Mouse (Mus musculus) kidney, embryonic 14.5 days (tissue): ENCODE measurements around the gene Jarid2. TPM values are rescaled to one million over a fixed set of nuclear protein-coding genes. Genes with fewer than 3 reads are reported as not detected.

Experiments used
- ATAC-seq: fragments of 200-750 bp; cut with Nextera tagmentation; 2 replicates; pipeline ENCODE4 v1.8.0; 2017; ENCODE audit warnings: moderate number of reproducible peaks, mild to moderate bottlenecking, moderate TSS enrichment, moderate library complexity; ENCODE audit not compliant: low FRiP score, low TSS enrichment
- H3K27ac ChIP-seq: fragments of 300-500 bp; sonication (generic); 2 replicates; pipeline ENCODE4 v1.5.1; 2014; ENCODE audit warnings: low read depth, mild to moderate bottlenecking, low read length, moderate library complexity, mixed read lengths
- H3K27me3 ChIP-seq: fragments of 300-500 bp; sonication (generic); 2 replicates; pipeline ENCODE4 v1.6.1; 2014; ENCODE audit warnings: mild to moderate bottlenecking, low read length; ENCODE audit not compliant: control insufficient read depth, insufficient read depth
- H3K36me3 ChIP-seq: fragments of 300-500 bp; sonication (generic); 2 replicates; pipeline ENCODE4 v1.6.1; 2014; ENCODE audit warnings: low read length, mixed read lengths; ENCODE audit not compliant: control insufficient read depth, insufficient read depth
- H3K4me1 ChIP-seq: fragments of 300-500 bp; sonication (generic); 2 replicates; pipeline ENCODE4 v1.6.1; 2014; ENCODE audit warnings: low read length, mixed read lengths; ENCODE audit not compliant: control insufficient read depth, insufficient read depth
- H3K4me2 ChIP-seq: fragments of 300-500 bp; sonication (generic); replicated peaks from 2 replicates; pipeline ENCODE4 v1.6.1; 2014; ENCODE audit warnings: low read depth, mild to moderate bottlenecking, low read length
- H3K4me3 ChIP-seq: fragments of 300-500 bp; sonication (generic); 2 replicates; pipeline ENCODE4 v1.5.1; 2014; ENCODE audit warnings: mild to moderate bottlenecking, low read length
- H3K9ac ChIP-seq: fragments of 300-500 bp; sonication (generic); 2 replicates; pipeline ENCODE4 v1.6.1; 2014; ENCODE audit warnings: low read depth, mild to moderate bottlenecking, low read length, moderate library complexity
- H3K9me3 ChIP-seq: fragments of 300-500 bp; sonication (generic); 2 replicates; pipeline ENCODE4 v1.6.1; 2016; ENCODE audit warnings: low read length; ENCODE audit not compliant: control insufficient read depth
- WGBS: fragments of 180-500 bp; shearing (Covaris S2); extraction: QIAGEN DNeasy Blood & Tissue Kit; methylation state at CpG from one replicate; pipeline ENCODE4 v1.1.7; 2014; 5-methylcytosine and 5-hydroxymethylcytosine counted together
- polyA plus RNA-seq: library from polyadenylated mRNA; unstranded; fragments of >200 nt; fragmentation: Nextera tagmentation; extraction: Ambion mirVana; gene quantifications from 2 replicates; pipeline ENCODE4 v1.2.1, GENCODE M21; 2014

Gene Jarid2
- polyA plus RNA-seq, 1 experiment from 2014 or later, result 28.1 TPM

- Histone ChIP-seq H3K4me3 (no peak overlapping the region), H3K4me2 (no peak overlapping the region), H3K4me1 (peaks cover 7% of the 10 kb centered on the region; the same call in 1 of the 2 replicates), H3K36me3 (peaks cover 58% of the 10 kb centered on the region), H3K9ac (no peak overlapping the region), H3K27ac (no peak overlapping the region), H3K9me3 (no peaks in the 10 kb centered on the region), H3K27me3 (no peaks in the 10 kb centered on the region)
- WGBS, result 82% methylated on average over 11 of the region's 11 CpGs
- ATAC-seq, result no peak
Measured at GRCm38 (mm10) chr13:44906141-44906540, 176.9 kb downstream of the Jarid2 start.

- H3K4me2 ChIP-seq, result no peak overlapping the region
- no peak overlapping the region for H3K9ac ChIP-seq
- H3K36me3 ChIP-seq, result peaks cover 59% of the 10 kb centered on the region
- H3K9me3 ChIP-seq, result no peaks in the 10 kb centered on the region
- ATAC-seq, result peak; percentile 84
- H3K4me3 ChIP-seq, result no peak overlapping the region
- 32% methylated on average over 6 of the region's 6 CpGs for WGBS
- H3K27ac ChIP-seq, result peak overlapping the region; percentile 49; the same call in 1 of the 2 replicates
- H3K27me3 ChIP-seq, result no peaks in the 10 kb centered on the region
- peaks cover 7% of the 10 kb centered on the region; the same call in 1 of the 2 replicates for H3K4me1 ChIP-seq
Measured at GRCm38 (mm10) chr13:44907702-44908101, 178.4 kb downstream of the Jarid2 start.

- WGBS, result 20% methylated on average over 1 of the region's 1 CpGs
- Histone ChIP-seq H3K27ac (no peak overlapping the region), H3K9ac (no peak overlapping the region), H3K4me3 (no peak overlapping the region), H3K9me3 (no peaks in the 10 kb centered on the region), H3K4me2 (no peak overlapping the region), H3K4me1 (peaks cover 7% of the 10 kb centered on the region; the same call in 1 of the 2 replicates), H3K27me3 (no peaks in the 10 kb centered on the region), H3K36me3 (peaks cover 62% of the 10 kb centered on the region)
- ATAC-seq, result no peak
Measured at GRCm38 (mm10) chr13:44908790-44909189, 179.5 kb downstream of the Jarid2 start.

GRCm38 (mm10) chr13:44912851-44913250, 183.6 kb downstream of the Jarid2 start:
- no peak overlapping the region for H3K4me3 ChIP-seq
- ATAC-seq, result no peak
- H3K4me2 ChIP-seq, result no peak overlapping the region
- H3K9ac ChIP-seq, result no peak overlapping the region
- H3K9me3 ChIP-seq, result no peaks in the 10 kb centered on the region
- H3K4me1 ChIP-seq, result no peaks in the 10 kb centered on the region
- no peak overlapping the region for H3K27ac ChIP-seq
- no peaks in the 10 kb centered on the region for H3K27me3 ChIP-seq
- H3K36me3 ChIP-seq, result peaks cover 80% of the 10 kb centered on the region
- 78% methylated on average over 2 of the region's 2 CpGs for WGBS

GRCm38 (mm10) chr13:44913560-44913959, 184.3 kb downstream of the Jarid2 start:
- H3K4me3 ChIP-seq, result no peak overlapping the region
- WGBS, result 70% methylated on average over 7 of the region's 7 CpGs
- H3K9me3 ChIP-seq, result no peaks in the 10 kb centered on the region
- no peak overlapping the region for H3K27ac ChIP-seq
- H3K27me3 ChIP-seq, result no peaks in the 10 kb centered on the region
- ATAC-seq, result no peak
- peaks cover 87% of the 10 kb centered on the region for H3K36me3 ChIP-seq
- no peak overlapping the region for H3K4me2 ChIP-seq
- H3K9ac ChIP-seq, result no peak overlapping the region
- no peaks in the 10 kb centered on the region for H3K4me1 ChIP-seq

- ATAC-seq, result no peak
- Histone ChIP-seq H3K4me3 (no peak overlapping the region), H3K4me1 (no peaks in the 10 kb centered on the region), H3K36me3 (peaks cover 92% of the 10 kb centered on the region), H3K4me2 (no peak overlapping the region), H3K9me3 (no peaks in the 10 kb centered on the region), H3K9ac (no peak overlapping the region), H3K27me3 (no peaks in the 10 kb centered on the region), H3K27ac (no peak overlapping the region)
- 91% methylated on average over 5 of the region's 5 CpGs for WGBS
Measured at GRCm38 (mm10) chr13:44915382-44915781, 186.1 kb downstream of the Jarid2 start.

GRCm38 (mm10) chr13:44915945-44916344, 186.7 kb downstream of the Jarid2 start:
- H3K4me2 ChIP-seq, result no peak overlapping the region
- H3K9me3 ChIP-seq, result no peaks in the 10 kb centered on the region
- H3K9ac ChIP-seq, result no peak overlapping the region
- no peaks in the 10 kb centered on the region for H3K27me3 ChIP-seq
- no peak overlapping the region for H3K27ac ChIP-seq
- H3K4me1 ChIP-seq, result no peaks in the 10 kb centered on the region
- H3K4me3 ChIP-seq, result no peak overlapping the region
- H3K36me3 ChIP-seq, result peaks cover 93% of the 10 kb centered on the region
- WGBS, result 64% methylated on average over 4 of the region's 4 CpGs
- ATAC-seq, result no peak

GRCm38 (mm10) chr13:44917202-44917601, 187.9 kb downstream of the Jarid2 start:
- H3K4me3 ChIP-seq, result no peak overlapping the region
- H3K9me3 ChIP-seq, result no peaks in the 10 kb centered on the region
- no peaks in the 10 kb centered on the region for H3K4me1 ChIP-seq
- peaks cover 94% of the 10 kb centered on the region for H3K36me3 ChIP-seq
- H3K4me2 ChIP-seq, result no peak overlapping the region
- no peaks in the 10 kb centered on the region for H3K27me3 ChIP-seq
- no peak for ATAC-seq
- WGBS, result 89% methylated on average over 4 of the region's 4 CpGs
- H3K9ac ChIP-seq, result no peak overlapping the region
- no peak overlapping the region for H3K27ac ChIP-seq

- no peak overlapping the region for H3K9ac ChIP-seq
- ATAC-seq, result no peak
- no peaks in the 10 kb centered on the region for H3K27me3 ChIP-seq
- H3K4me2 ChIP-seq, result no peak overlapping the region
- no peak overlapping the region for H3K4me3 ChIP-seq
- H3K4me1 ChIP-seq, result no peaks in the 10 kb centered on the region
- H3K9me3 ChIP-seq, result no peaks in the 10 kb centered on the region
- H3K27ac ChIP-seq, result no peak overlapping the region
- WGBS, result 97% methylated on average over 2 of the region's 2 CpGs
- peaks cover 98% of the 10 kb centered on the region for H3K36me3 ChIP-seq
Measured at GRCm38 (mm10) chr13:44918269-44918668, 189.0 kb downstream of the Jarid2 start.
